Mouse (Mus musculus): Measurements from ENCODE around the gene Fdxr. TPM values are rescaled to one million over a fixed set of nuclear protein-coding genes. Genes with fewer than 3 reads are reported as not detected.

Gene Fdxr
- total and polyA plus RNA-seq, 2 experiments = 13.7 to 28.3 TPM

DNA sequence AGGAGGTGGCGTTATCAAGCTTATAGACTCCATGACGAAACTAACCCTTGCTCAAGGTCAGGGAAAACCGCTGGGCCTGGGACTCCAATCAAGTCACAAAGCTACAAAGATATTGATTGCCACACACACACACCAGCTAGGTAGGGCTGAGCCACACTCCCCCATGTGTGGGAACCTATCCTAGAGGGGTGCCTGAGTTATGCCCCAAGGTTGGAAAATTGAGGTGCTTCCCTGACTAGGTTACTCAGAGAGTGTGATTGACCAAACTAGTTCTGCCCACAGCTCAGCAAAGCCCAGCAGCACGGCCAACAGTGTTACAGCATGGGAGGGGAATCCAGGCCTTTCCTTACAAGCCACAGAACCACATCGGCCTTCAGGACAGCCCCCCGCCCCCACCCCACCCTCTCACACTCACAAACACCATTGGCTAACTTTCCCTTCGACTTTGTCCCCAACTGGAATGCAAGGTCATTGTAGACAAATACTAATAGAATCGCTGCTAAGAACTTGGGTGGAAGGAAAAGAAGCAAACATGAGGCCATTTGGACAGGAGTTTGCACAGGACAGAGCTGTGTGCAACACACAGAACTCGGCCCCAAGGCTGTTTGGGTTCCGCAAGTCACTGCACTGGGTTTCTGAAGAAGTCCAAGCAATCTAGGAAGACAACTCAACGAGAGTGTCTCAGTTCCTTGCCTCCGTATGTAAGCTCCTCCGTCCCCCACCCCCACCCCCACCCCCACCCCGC is 16.0 kb upstream of the Fdxr start:
- peaks cover 9% of the 10 kb centered on the region; the same call in 1 of the 2 replicates for H3K36me3 ChIP-seq (ENCODE audit: control insufficient read depth, insufficient read depth, low read length)
- TF ChIP-seq POLR2A (IDR thresholded peaks at IDR 0.05; ENCODE audit: extremely low read depth, insufficient read depth, low read length) (0 out of 2 replicates have a peak, but pooled peaks have one; percentile 13), CTCF (IDR thresholded peaks at IDR 0.05; ENCODE audit: low read depth, low read length) (no peak)
- peaks cover 30% of the 10 kb centered on the region for H3K4me1 ChIP-seq (ENCODE audit: control insufficient read depth, insufficient read depth, low read length)
- 21% methylated on average over 14 of the region's 14 CpGs for WGBS
- H3K9ac ChIP-seq (ENCODE audit: low read depth, low read length) = peak overlapping the region; percentile 27
- no peaks in the 10 kb centered on the region for H3K27me3 ChIP-seq (ENCODE audit: control insufficient read depth, insufficient read depth, low read length)
- peak; percentile 93 for DNase-seq (ENCODE audit: extremely low read depth, low read depth, low spot score)
- peaks cover 24% of the 10 kb centered on the region; the same call in 1 of the 2 replicates for H3K79me2 ChIP-seq (ENCODE audit: control insufficient read depth, insufficient read depth, low read length)
- H3K4me3 ChIP-seq (ENCODE audit: insufficient read depth, low read depth, low read length) = peak overlapping the region; percentile 17; the same call in 1 of the 2 replicates
- H3K27ac ChIP-seq (replicated peaks; ENCODE audit: insufficient read depth, low read depth, low read length) = peak overlapping the region; percentile 96

DNA sequence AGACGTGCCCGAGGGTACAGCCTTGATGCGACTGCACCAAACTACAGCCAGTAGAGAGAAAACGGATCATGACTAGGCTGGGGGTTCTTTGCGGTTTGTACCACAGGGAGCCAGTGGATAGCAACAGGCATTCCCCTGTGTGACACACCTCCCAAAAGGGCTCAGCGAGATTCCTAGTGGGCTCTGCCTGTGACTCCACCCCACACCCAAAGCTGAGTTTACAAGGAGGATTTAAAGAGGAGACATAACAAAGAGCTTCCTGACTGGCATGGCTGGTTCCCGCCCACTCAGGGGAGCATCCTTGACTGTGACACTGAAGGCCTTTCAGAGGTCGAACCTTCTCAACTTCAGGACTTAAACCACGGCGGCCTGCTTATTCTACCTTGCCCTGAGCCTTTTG is 14.7 kb upstream of the Fdxr start:
- H3K4me1 ChIP-seq (ENCODE audit: control insufficient read depth, insufficient read depth, low read length) = peaks cover 30% of the 10 kb centered on the region
- peaks cover 24% of the 10 kb centered on the region; the same call in 1 of the 2 replicates for H3K79me2 ChIP-seq (ENCODE audit: control insufficient read depth, insufficient read depth, low read length)
- H3K4me3 ChIP-seq (ENCODE audit: insufficient read depth, low read depth, low read length) = no peak overlapping the region
- H3K36me3 ChIP-seq (ENCODE audit: control insufficient read depth, insufficient read depth, low read length) = peaks cover 10% of the 10 kb centered on the region; the same call in 1 of the 2 replicates
- no peak overlapping the region; the same call in 1 of the 2 replicates for H3K9ac ChIP-seq (ENCODE audit: low read depth, low read length)
- 68% methylated on average over 10 of the region's 10 CpGs for WGBS
- DNase-seq (ENCODE audit: extremely low read depth, low read depth, low spot score) = no peak
- peak overlapping the region; percentile 90 for H3K27ac ChIP-seq (replicated peaks; ENCODE audit: insufficient read depth, low read depth, low read length)
- no peaks in the 10 kb centered on the region for H3K27me3 ChIP-seq (ENCODE audit: control insufficient read depth, insufficient read depth, low read length)
- TF ChIP-seq POLR2A (IDR thresholded peaks at IDR 0.05; ENCODE audit: extremely low read depth, insufficient read depth, low read length) (no peak), CTCF (IDR thresholded peaks at IDR 0.05; ENCODE audit: low read depth, low read length) (no peak)

DNA sequence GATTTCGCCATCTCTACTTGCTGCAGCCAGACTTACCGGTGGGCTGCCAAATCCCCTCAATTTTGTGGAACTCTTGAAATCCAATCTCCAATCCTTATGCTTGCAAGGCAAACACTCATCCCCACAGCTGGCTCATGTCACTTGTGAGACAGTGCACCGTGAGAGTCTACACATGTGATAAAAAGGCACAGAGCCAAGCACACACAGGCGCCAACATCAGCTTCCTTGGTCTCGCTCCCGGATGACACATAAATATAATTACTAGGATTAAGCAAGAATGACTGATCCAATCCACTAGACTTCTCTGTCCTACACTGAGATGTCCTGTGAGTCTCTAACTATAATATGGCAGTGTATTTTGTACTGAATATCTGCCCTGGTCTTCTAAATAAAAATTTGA is 14.1 kb upstream of the Fdxr start:
- Histone ChIP-seq H3K9ac (ENCODE audit: low read depth, low read length) (no peak overlapping the region), H3K36me3 (ENCODE audit: control insufficient read depth, insufficient read depth, low read length) (peaks cover 10% of the 10 kb centered on the region; the same call in 1 of the 2 replicates), H3K27me3 (ENCODE audit: control insufficient read depth, insufficient read depth, low read length) (no peaks in the 10 kb centered on the region), H3K4me1 (ENCODE audit: control insufficient read depth, insufficient read depth, low read length) (peaks cover 30% of the 10 kb centered on the region), H3K27ac (replicated peaks; ENCODE audit: insufficient read depth, low read depth, low read length) (peak overlapping the region; percentile 45), H3K4me3 (ENCODE audit: insufficient read depth, low read depth, low read length) (no peak overlapping the region), H3K79me2 (ENCODE audit: control insufficient read depth, insufficient read depth, low read length) (peaks cover 24% of the 10 kb centered on the region; the same call in 1 of the 2 replicates)
- TF ChIP-seq CTCF (IDR thresholded peaks at IDR 0.05; ENCODE audit: low read depth, low read length) (no peak), POLR2A (IDR thresholded peaks at IDR 0.05; ENCODE audit: extremely low read depth, insufficient read depth, low read length) (no peak)
- 24% methylated on average over 6 of the region's 6 CpGs for WGBS
- peak; percentile 83 for DNase-seq (ENCODE audit: extremely low read depth, low read depth, low spot score)

DNA sequence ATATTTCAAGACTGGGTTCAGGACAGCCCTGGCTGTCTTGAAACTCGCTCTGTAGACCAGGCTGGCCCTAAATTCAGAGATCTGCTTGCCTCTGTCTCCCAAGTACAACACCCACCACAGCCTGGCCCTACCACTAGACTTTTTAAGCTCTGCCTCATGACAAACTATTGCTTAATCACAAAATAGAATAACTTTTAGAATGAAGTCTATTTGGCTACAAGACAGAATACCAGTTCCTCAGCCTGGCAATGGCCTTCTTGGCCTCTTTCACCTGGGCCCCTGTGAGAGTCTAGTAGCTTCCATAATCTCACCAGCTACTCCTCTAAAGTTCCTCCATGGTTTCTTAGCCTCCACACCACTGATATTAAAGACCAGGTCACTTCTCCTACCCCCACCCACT is 13.5 kb upstream of the Fdxr start:
- 78% methylated on average over 1 of the region's 1 CpGs for WGBS
- peak overlapping the region; percentile 45 for H3K27ac ChIP-seq (replicated peaks; ENCODE audit: insufficient read depth, low read depth, low read length)
- H3K36me3 ChIP-seq (ENCODE audit: control insufficient read depth, insufficient read depth, low read length) = peaks cover 12% of the 10 kb centered on the region; the same call in 1 of the 2 replicates
- TF ChIP-seq CTCF (IDR thresholded peaks at IDR 0.05; ENCODE audit: low read depth, low read length) (no peak), POLR2A (IDR thresholded peaks at IDR 0.05; ENCODE audit: extremely low read depth, insufficient read depth, low read length) (no peak)
- H3K4me1 ChIP-seq (ENCODE audit: control insufficient read depth, insufficient read depth, low read length) = peaks cover 26% of the 10 kb centered on the region
- no peak overlapping the region for H3K4me3 ChIP-seq (ENCODE audit: insufficient read depth, low read depth, low read length)
- H3K9ac ChIP-seq (ENCODE audit: low read depth, low read length) = no peak overlapping the region
- peak; percentile 56 for DNase-seq (ENCODE audit: extremely low read depth, low read depth, low spot score)
- peaks cover 20% of the 10 kb centered on the region; the same call in 1 of the 2 replicates for H3K79me2 ChIP-seq (ENCODE audit: control insufficient read depth, insufficient read depth, low read length)
- no peaks in the 10 kb centered on the region for H3K27me3 ChIP-seq (ENCODE audit: control insufficient read depth, insufficient read depth, low read length)

DNA sequence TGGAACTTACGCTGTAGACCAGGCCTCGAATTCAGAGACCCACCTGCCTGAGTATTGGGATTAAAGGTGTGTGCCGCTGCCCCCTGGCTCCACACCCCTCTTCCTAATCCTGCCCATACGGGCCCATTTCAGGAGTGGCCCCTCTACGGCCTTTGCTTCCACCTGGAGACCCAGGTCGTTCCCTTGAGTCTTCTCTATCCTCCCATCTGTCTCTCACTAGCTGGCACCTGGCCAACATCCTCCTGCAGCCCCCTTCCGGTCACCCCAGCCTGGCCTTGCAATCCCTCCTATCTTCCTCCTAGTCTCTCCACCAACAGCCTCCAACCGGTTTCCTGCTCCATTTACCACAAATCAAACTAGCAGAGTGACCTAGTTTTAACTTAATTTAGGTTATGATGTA is 13.0 kb upstream of the Fdxr start:
- peaks cover 20% of the 10 kb centered on the region; the same call in 1 of the 2 replicates for H3K79me2 ChIP-seq (ENCODE audit: control insufficient read depth, insufficient read depth, low read length)
- no peak for DNase-seq (ENCODE audit: extremely low read depth, low read depth, low spot score)
- H3K36me3 ChIP-seq (ENCODE audit: control insufficient read depth, insufficient read depth, low read length) = peaks cover 12% of the 10 kb centered on the region; the same call in 1 of the 2 replicates
- TF ChIP-seq CTCF (IDR thresholded peaks at IDR 0.05; ENCODE audit: low read depth, low read length) = no peak
- no peak for TF ChIP-seq POLR2A (IDR thresholded peaks at IDR 0.05; ENCODE audit: extremely low read depth, insufficient read depth, low read length)
- H3K9ac ChIP-seq (ENCODE audit: low read depth, low read length) = no peak overlapping the region
- peaks cover 26% of the 10 kb centered on the region for H3K4me1 ChIP-seq (ENCODE audit: control insufficient read depth, insufficient read depth, low read length)
- no peak overlapping the region for H3K27ac ChIP-seq (replicated peaks; ENCODE audit: insufficient read depth, low read depth, low read length)
- 69% methylated on average over 8 of the region's 8 CpGs for WGBS
- no peak overlapping the region for H3K4me3 ChIP-seq (ENCODE audit: insufficient read depth, low read depth, low read length)
- H3K27me3 ChIP-seq (ENCODE audit: control insufficient read depth, insufficient read depth, low read length) = no peaks in the 10 kb centered on the region

DNA sequence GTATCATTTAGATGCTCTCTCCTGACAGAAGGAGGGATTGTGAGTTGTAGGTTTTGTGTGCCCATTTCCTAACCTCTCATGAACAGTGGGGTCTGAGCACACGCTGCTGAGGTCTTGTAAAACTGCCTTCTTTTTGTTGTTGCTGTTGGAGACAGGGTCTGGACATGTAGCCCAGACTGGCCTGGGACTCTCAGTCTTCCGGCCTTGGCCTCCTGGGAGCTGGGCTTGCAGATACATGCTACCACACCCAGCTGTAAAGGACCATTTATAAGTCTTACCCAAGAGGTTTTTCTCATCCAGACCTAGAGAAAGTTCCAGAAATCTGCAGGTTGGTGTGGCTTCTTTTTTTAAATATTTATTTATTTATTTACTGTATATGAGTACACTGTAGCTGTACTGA is 11.5 kb upstream of the Fdxr start:
- H3K27ac ChIP-seq (replicated peaks; ENCODE audit: insufficient read depth, low read depth, low read length) = no peak overlapping the region
- H3K79me2 ChIP-seq (ENCODE audit: control insufficient read depth, insufficient read depth, low read length) = peaks cover 16% of the 10 kb centered on the region; the same call in 1 of the 2 replicates
- no peak for DNase-seq (ENCODE audit: extremely low read depth, low read depth, low spot score)
- WGBS = 95% methylated on average over 2 of the region's 2 CpGs
- no peak overlapping the region for H3K9ac ChIP-seq (ENCODE audit: low read depth, low read length)
- no peaks in the 10 kb centered on the region for H3K27me3 ChIP-seq (ENCODE audit: control insufficient read depth, insufficient read depth, low read length)
- peaks cover 19% of the 10 kb centered on the region for H3K4me1 ChIP-seq (ENCODE audit: control insufficient read depth, insufficient read depth, low read length)
- TF ChIP-seq CTCF (IDR thresholded peaks at IDR 0.05; ENCODE audit: low read depth, low read length) = no peak
- TF ChIP-seq POLR2A (IDR thresholded peaks at IDR 0.05; ENCODE audit: extremely low read depth, insufficient read depth, low read length) = no peak
- peaks cover 19% of the 10 kb centered on the region; the same call in 1 of the 2 replicates for H3K36me3 ChIP-seq (ENCODE audit: control insufficient read depth, insufficient read depth, low read length)
- no peak overlapping the region for H3K4me3 ChIP-seq (ENCODE audit: insufficient read depth, low read depth, low read length)

Data from liver, adult 2 months (tissue).